Mouse (Mus musculus) cerebellum, postnatal 14 days (tissue): ENCODE results near the gene Trappc2l.
"Not testable (repeated sequence)": the region's sequence is repeated elsewhere in the genome, so short reads cannot be mapped to it uniquely, and the experiment has no call there.

Experiments
- DNase-seq, 2 experiments: peaks; one replicate each; pipeline ENCODE4 v3.0.0; 2021; ENCODE audit warnings: mixed read lengths in 2 of 2

Gene Trappc2l

GRCm38 (mm10) chr8:122626896-122627295 is 15.5 kb downstream of the Trappc2l start:
- no peak for DNase-seq

- DNase-seq = no peak
These were observed 17.9 kb downstream of the Trappc2l start for GRCm38 (mm10) chr8:122629388-122629787.

DNA sequence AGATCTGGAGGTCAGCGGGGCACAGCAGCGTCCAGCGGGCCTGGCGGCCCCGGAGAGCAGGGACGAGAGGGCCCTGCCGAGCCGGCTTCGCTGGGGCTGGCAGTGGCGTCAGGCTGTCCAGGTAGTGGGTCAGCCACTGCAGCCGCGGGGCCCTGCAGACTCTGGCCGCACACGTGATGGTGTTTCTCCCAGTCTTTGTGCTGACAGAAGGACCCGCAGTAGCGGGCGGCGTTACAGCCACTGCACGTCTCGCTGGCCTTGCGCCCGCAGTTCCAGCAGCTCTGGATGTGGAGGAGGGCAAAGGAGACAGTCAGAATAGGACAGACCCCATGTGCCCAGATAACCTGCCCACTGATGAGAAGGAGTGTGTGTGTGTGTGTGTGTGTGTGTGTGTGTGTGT is 19.3 kb downstream of the Trappc2l start:
- peak in 1 of 2 experiments; percentile 59 for DNase-seq

GRCm38 (mm10) chr8:122632134-122632533 is 20.7 kb downstream of the Trappc2l start:
- not testable (repeated sequence) for DNase-seq

DNA sequence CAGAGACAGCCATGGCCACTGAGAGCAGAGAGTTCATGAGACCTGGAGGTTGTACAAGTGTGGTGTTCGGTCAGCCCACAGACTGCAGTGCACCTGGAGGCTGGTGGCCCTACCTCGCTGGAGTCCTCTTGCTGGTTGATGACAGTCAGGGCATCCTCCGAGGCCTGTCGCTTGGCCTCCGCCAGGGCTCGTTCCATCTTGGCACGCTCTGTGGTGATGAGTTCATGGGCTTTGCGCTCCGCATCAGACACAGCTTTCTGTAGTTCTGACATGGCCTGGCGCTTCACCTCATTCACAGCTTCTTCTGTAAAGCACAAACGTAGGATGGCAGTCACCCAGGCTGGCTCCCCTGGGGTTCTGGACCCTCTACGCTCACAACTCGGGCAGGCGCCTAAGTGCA is 21.8 kb downstream of the Trappc2l start:
- peak; percentile 47 to 58 for DNase-seq

GRCm38 (mm10) chr8:122635878-122636802 is 24.7 kb downstream of the Trappc2l start:
- DNase-seq = no peak

GRCm38 (mm10) chr8:122636803-122637175 is 25.3 kb downstream of the Trappc2l start:
- peak in 1 of 2 experiments; percentile 55 for DNase-seq

DNA sequence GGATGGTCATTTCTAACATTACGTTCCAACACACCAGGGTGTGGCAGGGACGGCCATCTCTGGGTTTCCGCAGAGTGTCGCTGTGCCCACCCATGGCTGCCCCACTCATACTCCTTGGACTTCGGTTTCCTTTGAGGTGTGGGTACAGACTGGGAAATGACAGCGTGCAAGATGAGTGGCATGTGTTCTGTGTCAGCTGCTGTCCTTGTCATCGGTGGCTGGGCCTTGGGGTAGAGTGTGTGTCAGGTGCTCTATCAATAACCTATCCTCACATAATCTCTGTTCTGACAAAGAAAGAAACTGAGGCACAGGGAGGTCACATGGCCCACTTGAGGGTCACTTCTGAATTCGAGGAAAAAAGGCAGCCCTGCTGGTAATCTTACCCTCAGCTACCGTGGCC is 25.8 kb downstream of the Trappc2l start:
- DNase-seq = no peak

- peak; percentile 72 to 77 for DNase-seq
These were observed 27.2 kb downstream of the Trappc2l start for GRCm38 (mm10) chr8:122638601-122639000.

DNA sequence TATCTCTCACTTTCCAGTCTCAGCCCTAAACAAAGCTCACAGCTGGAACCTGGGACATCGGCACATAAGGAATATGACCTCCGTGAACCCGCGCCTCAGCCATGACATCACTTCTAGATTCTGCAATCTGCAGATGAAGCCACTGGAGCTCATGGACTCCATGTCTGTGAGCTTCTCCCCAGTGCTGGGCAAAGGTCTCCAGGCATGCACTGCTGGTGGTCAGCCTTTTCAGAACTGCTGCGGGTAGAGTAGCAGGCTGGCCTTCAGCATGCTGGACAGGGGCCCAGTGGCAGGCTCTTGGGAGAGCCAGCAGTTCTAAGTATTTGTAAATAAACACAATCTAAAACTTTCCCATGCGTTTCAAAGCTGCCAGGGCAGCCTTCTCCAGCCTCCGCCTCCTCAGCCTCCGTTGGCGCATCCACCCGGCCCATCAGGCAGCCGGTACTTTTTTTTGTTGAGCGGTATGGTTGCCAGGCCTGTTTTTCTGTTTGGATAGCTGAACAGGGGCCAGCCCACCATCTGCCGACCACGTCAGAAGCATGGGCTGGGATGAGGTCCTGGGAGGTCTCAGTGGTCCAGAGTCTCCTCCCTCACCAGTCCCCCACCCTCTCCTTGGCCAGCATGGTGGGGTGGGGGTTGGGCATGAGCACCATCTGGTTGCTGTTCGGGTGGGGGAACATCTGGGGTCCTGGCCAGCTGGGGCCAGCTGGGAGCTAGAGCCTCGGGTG is 28.2 kb downstream of the Trappc2l start:
- DNase-seq = peak; percentile 86 to 88

DNA sequence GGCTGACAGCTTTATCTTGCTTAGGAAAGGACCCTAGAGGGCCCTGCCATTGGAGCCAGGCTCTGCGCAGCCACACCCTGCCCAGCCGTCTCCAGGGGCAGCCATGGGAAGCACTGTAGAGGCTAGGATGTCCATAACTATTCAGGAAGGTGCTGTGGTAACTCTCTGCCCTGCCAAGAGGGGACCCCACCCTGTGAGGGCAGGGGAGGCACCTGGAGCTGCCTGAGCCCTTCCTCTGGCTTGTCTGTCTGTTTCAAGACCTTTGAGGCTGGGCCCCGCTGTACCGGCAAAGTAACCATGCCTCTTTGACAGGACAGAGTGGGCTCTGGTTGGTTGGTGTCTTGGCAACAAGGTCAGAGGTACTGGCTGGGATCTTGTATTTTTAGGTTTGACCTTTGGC is 29.4 kb downstream of the Trappc2l start:
- no peak for DNase-seq

DNA sequence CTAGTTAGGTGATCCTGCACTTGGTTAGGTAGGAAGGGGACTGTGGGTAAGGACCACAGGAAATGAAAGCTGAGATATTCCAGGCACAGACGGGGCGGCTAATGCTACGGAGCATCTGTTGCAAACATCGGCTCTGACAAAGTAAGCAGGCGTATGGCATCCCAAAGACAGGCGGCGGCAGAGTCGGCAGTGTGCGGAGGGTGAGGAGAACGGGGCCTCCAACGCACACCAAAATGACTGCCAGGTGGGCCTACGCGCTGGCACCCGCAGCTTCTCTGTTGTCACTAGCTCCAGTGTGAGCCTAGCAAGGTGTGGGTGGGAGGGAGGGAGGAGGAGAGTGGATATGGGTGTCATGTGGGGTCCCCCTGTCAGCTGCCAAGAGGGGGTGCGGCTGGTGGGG is 30.0 kb downstream of the Trappc2l start:
- no peak for DNase-seq

- DNase-seq = peak; percentile 60 to 71
These were observed 30.6 kb downstream of the Trappc2l start for GRCm38 (mm10) chr8:122642071-122642470.

DNA sequence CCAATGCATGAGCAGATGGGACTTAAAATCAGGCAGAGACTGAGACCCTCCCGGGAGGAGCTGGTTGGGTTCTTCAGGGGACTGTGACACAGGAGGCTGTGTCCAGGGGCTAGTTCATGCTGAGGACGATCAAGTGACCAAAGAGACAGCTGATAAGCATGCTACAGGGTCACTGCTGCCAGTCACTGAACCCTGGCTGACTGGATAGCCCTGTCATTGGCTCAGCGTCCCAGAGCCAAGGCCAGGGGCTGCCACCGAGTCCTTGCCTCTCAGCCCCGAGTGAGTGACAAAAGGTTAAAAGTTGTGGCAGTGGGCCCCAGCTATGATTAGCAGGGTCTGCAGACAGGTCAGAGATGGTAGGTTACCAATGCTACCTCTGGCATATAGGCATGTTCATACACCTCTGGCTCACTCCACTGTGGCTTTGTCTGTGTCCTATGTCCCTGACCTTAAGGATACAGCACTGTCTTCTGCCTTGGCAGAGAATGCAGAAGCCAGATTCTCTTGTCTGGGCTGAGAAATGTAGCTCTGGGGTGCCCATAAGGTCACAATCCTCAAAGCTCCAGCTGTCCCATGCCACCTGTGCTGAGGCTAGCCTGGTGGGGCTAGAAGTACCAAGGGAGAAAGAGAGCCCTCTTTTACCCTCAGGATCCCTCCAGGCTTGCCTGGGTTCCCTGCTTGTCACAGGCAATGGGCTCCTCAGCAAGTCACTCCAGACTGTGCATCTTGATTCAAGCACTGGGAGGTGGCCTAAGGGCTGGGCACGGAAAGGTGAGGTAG is 32.9 kb downstream of the Trappc2l start:
- DNase-seq = no peak

- DNase-seq = no peak
These were observed 34.9 kb downstream of the Trappc2l start for GRCm38 (mm10) chr8:122646337-122646736.

DNA sequence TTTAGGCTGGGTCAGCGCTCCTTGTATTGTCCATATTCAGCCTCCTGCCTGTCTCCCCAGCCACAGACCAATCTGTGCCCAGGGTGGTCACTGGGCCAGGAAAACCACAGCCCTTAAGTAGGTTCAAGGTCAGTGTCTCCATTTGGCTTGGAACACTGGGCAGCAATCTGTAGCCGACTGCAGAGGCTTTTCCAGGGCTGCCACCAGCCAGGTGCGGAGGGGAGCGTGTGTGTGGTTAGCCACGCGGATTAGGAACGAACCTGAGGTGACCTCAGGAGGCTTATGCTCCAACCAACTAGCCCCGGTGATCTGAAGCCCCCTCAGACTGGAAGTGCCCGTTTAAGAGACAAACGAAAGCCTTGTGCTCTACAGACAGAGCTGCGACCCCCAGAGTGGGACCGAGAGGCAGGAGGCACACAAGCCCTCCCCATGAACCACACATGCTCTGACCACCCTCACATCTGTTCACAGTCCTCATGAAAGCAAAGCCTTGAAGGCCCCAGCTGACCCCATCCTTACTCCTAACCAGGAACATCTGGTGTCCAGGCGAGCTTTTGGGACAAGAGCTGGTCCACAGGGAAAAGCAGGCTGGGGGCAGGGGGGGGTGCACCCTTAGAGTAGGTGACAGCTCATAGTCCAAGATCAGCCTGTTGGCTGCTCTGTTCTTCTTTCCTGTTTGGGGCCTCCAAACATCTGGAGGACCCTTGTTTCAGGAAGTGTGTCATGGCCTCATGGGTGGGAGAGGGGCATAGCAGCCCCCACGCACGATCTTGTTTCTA is 36.9 kb downstream of the Trappc2l start:
- DNase-seq = no peak

GRCm38 (mm10) chr8:122651326-122651921 is 40.0 kb downstream of the Trappc2l start:
- DNase-seq = peak in 1 of 2 experiments; percentile 57

DNA sequence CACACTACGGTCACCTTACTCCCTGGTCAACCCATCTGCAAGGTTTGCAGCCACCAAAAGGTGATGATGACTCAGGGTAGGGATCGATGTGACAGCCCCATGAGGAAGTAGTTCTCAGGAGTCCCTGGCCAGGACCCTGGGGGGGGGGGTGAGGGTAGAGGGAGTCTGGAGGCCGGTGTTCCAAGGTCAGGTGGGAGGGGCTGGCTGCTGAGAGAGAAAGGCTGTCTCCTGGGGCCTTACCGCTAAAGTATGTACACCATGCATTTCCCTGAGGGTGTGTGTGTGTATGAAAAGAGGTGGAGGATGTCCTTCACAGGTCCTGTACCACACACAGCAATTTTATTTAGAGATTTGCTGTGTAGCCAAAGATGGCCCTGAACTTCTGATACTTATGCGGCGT is 41.2 kb downstream of the Trappc2l start:
- DNase-seq = no peak

DNA sequence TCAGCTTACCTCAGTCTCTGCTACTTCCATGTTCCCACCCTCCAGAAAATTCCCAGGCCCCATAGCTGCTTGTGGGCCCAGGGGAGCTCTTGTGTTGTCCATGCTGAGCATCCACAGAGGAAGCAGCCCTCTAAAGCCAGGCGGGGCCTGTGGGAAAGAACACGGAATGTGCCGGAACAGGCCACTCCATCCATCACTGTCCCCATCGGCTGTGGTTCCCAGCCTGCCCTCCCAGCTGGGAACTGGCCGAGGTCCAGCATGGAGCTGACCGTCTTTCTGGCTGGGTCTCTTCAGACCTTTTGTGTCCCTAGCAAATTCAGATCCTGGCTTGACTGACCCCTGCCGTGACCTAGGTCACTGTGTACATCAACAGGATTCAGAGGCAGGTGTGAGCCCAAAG is 43.3 kb downstream of the Trappc2l start:
- DNase-seq = peak; percentile 50 to 59

DNA sequence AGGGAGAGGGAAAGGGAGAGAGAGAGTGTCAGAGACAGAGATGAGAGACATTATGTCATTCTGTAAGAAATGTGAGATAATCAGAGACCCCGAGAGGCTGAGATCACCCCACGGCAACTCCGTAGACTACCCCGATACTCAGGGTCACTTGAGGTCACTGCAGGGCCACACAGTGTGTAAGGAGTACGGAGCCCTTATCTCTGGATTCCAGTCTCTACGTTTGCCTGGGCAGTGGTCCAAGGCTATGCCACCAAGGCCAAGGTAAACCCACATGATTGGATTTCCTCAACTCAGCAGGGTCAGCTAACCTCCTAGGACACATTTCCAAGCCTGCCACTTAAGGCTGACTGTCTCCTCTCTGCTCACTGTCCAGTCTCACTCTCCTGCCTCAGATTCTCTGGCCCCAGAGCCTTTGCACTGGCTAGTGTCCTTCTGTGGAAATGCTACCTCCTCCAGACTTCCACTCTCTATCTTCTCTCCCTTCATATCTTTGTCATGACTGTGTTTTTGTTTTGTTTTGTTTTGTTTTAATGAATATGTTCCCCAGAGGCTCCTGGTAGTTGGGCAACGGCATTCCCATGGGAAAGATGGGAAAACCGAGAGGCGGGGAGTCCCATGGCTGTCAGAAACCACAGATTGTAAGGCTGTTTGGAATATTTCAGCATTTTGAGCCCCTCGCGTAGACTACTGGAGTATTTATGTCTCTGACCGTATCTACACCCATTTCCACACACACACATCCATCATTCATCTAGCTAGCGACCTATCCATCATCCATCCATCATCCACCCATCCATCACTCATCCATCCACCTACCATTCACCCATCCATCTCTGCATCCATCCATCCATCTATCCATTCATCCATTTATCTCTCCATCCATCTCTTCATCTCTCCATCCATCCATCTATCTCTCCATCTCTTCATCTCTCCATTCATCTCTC is 44.9 kb downstream of the Trappc2l start:
- DNase-seq = peak; percentile 57 to 60
